Mouse (Mus musculus): ENCODE measurements at regions not wholly inside any gene's neighbourhood (a gene's known extent, or its start where the extent isn't known, plus 50 kb on each side); places are given as distances from the start of the nearest gene placed in this dataset.
"Not testable (repeated sequence)": the region's sequence is repeated elsewhere in the genome, so short reads cannot be mapped to it uniquely, and the experiment has no call there.

DNA sequence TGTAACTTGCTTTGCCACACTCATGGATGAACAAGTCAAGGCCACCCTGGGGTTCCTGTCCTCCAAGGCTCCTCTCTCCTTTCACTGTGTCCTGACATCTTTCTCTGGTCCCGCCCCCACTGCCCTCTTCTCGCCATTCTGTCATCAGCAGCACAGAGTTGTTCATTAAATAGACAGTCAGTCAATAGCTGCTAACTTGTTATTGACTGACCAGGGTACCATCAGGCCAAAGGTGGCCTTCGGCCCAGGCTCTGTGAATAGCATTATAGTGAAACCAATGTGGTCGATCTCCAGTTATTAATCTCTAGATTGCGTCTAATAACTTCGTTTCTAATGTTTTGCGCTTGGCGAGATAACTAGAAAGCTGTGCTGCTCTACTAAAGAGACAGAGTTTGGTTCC, 122.1 kb upstream of the Mrps10 start:
- H3K4me3 ChIP-seq (ENCODE audit: low read depth, low read length): no peak overlapping the region
- H3K36me3 ChIP-seq (ENCODE audit: insufficient read depth): 0 out of 2 replicates have a peak, but pooled peaks cover 13% of the 10 kb centered on the region
- H3K9me3 ChIP-seq (ENCODE audit: low read depth, low read length): no peaks in the 10 kb centered on the region
- H3K4me2 ChIP-seq: no peak overlapping the region
- no peak overlapping the region for H3K9ac ChIP-seq
- TF ChIP-seq CTCF (IDR thresholded peaks at IDR 0.05; ENCODE audit: low read depth): no peak
- H3K4me1 ChIP-seq (ENCODE audit: insufficient read depth): no peaks in the 10 kb centered on the region
- ATAC-seq (ENCODE audit: insufficient read depth): no peak
- WGBS: 87% methylated on average over 8 of the region's 8 CpGs
- no peak overlapping the region for H3K27ac ChIP-seq (ENCODE audit: low read depth)
- no peak for DNase-seq
- H3K27me3 ChIP-seq (ENCODE audit: insufficient read depth, low read length): no peaks in the 10 kb centered on the region

DNA sequence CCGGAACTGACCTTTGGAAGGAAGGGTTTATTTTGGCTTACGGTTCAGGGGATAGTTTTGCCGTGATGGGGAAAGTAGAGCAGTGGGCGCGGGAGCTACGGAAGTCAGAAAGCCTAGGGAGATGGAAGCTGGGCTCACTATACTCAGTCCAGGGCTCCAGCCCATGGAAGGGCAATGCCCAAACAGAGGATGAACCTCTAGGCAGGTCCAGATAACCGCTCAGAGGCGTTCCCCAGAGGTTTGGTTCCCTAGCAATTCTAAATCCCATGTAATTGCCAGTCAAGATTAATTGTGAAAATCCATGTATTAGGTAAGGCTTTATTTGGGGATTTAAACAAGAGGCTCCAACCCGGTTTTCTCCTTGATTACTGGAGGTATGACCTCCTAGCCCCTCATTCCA, 123.1 kb upstream of the Mrps10 start:
- Histone ChIP-seq H3K4me1 (ENCODE audit: insufficient read depth) (no peaks in the 10 kb centered on the region), H3K4me2 (no peak overlapping the region), H3K9me3 (ENCODE audit: low read depth, low read length) (no peaks in the 10 kb centered on the region), H3K36me3 (ENCODE audit: insufficient read depth) (0 out of 2 replicates have a peak, but pooled peaks cover 13% of the 10 kb centered on the region), H3K27ac (ENCODE audit: low read depth) (no peak overlapping the region), H3K9ac (no peak overlapping the region), H3K4me3 (ENCODE audit: low read depth, low read length) (no peak overlapping the region), H3K27me3 (ENCODE audit: insufficient read depth, low read length) (no peaks in the 10 kb centered on the region)
- no peak for TF ChIP-seq CTCF (IDR thresholded peaks at IDR 0.05; ENCODE audit: low read depth)
- no peak for DNase-seq
- no peak for ATAC-seq (ENCODE audit: insufficient read depth)
- WGBS: 91% methylated on average over 9 of the region's 9 CpGs

DNA sequence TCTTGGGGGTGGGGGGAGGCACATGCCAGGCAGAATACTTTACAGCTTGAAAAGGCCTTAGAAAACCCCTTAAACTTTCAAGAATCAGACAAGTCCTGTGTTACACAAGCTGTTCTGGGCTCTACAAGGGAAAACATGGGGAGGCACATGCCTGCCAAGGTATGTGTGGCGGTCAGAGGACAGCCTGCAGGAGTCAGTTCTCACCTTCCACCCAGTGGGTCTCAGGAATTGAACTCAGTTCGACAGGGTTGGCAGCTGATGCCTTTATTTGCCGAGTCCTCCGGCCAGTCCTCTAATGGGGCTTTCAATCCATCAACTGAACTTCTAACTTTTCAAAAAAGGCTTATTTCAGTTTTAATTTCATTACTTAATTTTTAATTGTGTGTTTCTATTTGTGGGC, 129.6 kb upstream of the Mrps10 start:
- Histone ChIP-seq H3K36me3 (ENCODE audit: insufficient read depth) (peaks cover 33% of the 10 kb centered on the region), H3K9me3 (ENCODE audit: low read depth, low read length) (no peaks in the 10 kb centered on the region), H3K27ac (ENCODE audit: low read depth) (no peak overlapping the region), H3K9ac (no peak overlapping the region), H3K4me2 (no peak overlapping the region), H3K4me3 (ENCODE audit: low read depth, low read length) (no peak overlapping the region), H3K27me3 (ENCODE audit: insufficient read depth, low read length) (no peaks in the 10 kb centered on the region), H3K4me1 (ENCODE audit: insufficient read depth) (no peaks in the 10 kb centered on the region)
- WGBS: 78% methylated on average over 4 of the region's 4 CpGs
- DNase-seq: no peak
- no peak for TF ChIP-seq CTCF (IDR thresholded peaks at IDR 0.05; ENCODE audit: low read depth)
- no peak for ATAC-seq (ENCODE audit: insufficient read depth)

DNA sequence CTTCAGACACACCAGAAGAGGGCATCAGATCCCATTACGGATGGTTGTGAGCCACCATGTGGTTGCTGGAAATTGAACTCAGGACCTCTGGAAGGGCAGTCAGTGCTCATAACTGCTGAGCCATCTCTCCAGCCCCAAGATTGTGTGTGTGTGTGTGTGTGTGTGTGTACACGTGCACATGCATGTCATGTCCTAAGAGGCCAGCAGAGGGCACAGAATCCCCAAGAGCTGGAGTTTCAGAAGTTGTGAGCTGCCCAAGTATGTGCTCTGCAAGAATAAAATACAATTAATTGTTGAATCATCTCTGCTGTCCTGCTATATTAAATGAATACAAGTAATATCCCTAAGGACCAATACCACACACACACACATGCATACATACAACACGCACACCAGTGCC, 130.8 kb upstream of the Mrps10 start:
- not testable (repeated sequence) for H3K9me3 ChIP-seq (ENCODE audit: low read depth, low read length); H3K27me3 ChIP-seq (ENCODE audit: insufficient read depth, low read length); H3K4me3 ChIP-seq (ENCODE audit: low read depth, low read length); H3K4me2 ChIP-seq; H3K4me1 ChIP-seq (ENCODE audit: insufficient read depth); ATAC-seq (ENCODE audit: insufficient read depth); H3K9ac ChIP-seq; H3K27ac ChIP-seq (ENCODE audit: low read depth)
- H3K36me3 ChIP-seq (ENCODE audit: insufficient read depth): peaks cover 23% of the 10 kb centered on the region
- DNase-seq: peak; percentile 19
- 90% methylated on average over 3 of the region's 3 CpGs for WGBS
- TF ChIP-seq CTCF (IDR thresholded peaks at IDR 0.05; ENCODE audit: low read depth): peak; percentile 23; the same call in 1 of the 2 replicates

DNA sequence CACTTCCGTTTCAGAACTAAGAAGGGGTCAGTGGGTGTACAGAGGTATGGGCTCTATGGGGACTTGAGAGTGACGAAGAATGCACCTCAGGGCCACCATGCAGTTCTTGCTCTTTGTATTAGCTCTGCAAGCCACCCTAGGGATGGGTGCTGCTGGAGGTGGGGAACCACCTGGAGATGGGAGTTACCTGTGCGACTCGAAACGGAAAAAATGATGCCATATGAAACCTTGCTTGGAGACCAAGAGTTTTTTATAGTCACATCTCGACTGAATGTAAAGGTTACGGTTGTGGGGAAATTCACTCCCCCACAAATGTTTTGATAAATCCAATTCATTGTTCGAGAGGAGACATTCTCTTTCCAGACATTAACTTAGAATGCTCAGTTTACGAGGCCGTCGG, 134.3 kb upstream of the Mrps10 start:
- ATAC-seq (ENCODE audit: insufficient read depth) (no peak), DNase-seq (no peak)
- Histone ChIP-seq H3K4me2 (no peak overlapping the region), H3K27me3 (ENCODE audit: insufficient read depth, low read length) (no peaks in the 10 kb centered on the region), H3K9ac (no peak overlapping the region), H3K27ac (ENCODE audit: low read depth) (no peak overlapping the region), H3K36me3 (ENCODE audit: insufficient read depth) (peaks cover 40% of the 10 kb centered on the region), H3K4me1 (ENCODE audit: insufficient read depth) (no peaks in the 10 kb centered on the region), H3K4me3 (ENCODE audit: low read depth, low read length) (no peak overlapping the region), H3K9me3 (ENCODE audit: low read depth, low read length) (0 out of 2 replicates have a peak, but pooled peaks cover 4% of the 10 kb centered on the region)
- 89% methylated on average over 11 of the region's 11 CpGs for WGBS
- TF ChIP-seq CTCF (IDR thresholded peaks at IDR 0.05; ENCODE audit: low read depth): no peak

DNA sequence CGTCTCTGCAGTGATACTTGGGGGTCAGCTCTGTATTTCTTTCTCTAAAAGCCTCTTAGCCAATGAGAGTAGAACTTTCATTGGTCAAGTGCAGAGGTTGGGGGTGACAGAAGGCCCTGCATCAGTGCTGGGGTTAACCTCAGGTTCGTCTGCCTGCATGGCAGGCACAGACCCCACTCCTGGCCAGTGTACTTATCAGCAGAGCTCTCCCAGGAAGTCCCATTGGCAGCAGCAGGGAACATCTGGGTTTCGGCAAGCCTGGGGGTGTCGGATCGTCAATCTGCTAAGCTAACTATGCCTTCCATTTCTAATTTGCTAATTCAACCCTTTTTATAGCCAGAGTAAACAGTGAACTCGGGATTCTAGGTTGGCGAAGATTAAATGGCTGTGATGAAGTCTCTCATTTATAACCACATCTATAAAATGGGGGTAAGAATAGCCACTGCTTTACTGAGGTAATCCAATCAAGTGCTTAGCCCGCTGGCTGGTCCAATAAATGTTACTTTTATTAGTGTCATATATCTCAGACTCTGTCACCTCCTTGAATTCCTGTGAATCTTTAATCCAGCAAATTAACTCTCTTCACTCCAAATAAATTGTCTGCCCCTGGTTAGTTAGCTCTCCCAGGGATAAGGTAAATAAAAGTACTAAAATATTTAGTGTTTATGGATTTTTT, 135.5 kb upstream of the Mrps10 start:
- Histone ChIP-seq H3K4me3 (ENCODE audit: low read depth, low read length) (no peak overlapping the region), H3K27ac (ENCODE audit: low read depth) (no peak overlapping the region), H3K9me3 (ENCODE audit: low read depth, low read length) (0 out of 2 replicates have a peak, but pooled peaks cover 4% of the 10 kb centered on the region), H3K27me3 (ENCODE audit: insufficient read depth, low read length) (no peaks in the 10 kb centered on the region), H3K36me3 (ENCODE audit: insufficient read depth) (peaks cover 38% of the 10 kb centered on the region), H3K4me2 (no peak overlapping the region), H3K4me1 (ENCODE audit: insufficient read depth) (no peaks in the 10 kb centered on the region), H3K9ac (no peak overlapping the region)
- no peak for ATAC-seq (ENCODE audit: insufficient read depth)
- 64% methylated on average over 8 of the region's 8 CpGs for WGBS
- TF ChIP-seq CTCF (IDR thresholded peaks at IDR 0.05; ENCODE audit: low read depth): no peak
- no peak for DNase-seq

DNA sequence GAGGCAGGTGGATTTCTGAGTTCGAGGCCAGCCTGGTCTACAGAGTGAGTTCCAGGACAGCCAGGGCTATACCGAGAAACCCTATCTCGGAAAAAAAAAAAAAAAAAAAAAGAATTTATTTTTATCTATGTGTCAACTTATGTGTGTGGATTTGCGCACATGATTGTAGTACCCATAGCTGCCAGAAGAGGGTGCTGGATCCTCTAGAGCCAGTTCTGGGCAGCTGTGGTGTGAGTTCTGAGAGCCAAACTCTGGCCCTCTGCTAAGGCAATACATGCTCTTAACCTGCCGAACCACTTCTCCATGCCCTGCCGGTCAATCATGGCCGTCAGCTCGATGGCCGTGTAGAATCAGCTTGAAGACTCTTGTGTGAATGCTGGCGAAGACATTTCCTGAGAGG, 138.0 kb upstream of the Mrps10 start:
- WGBS: 91% methylated on average over 9 of the region's 10 CpGs
- ATAC-seq (ENCODE audit: insufficient read depth) (no peak), DNase-seq (peak; percentile 38)
- Histone ChIP-seq H3K27ac (ENCODE audit: low read depth) (no peak overlapping the region), H3K4me2 (no peak overlapping the region), H3K36me3 (ENCODE audit: insufficient read depth) (peaks cover 29% of the 10 kb centered on the region), H3K9me3 (ENCODE audit: low read depth, low read length) (0 out of 2 replicates have a peak, but pooled peaks cover 4% of the 10 kb centered on the region), H3K9ac (no peak overlapping the region), H3K27me3 (ENCODE audit: insufficient read depth, low read length) (no peaks in the 10 kb centered on the region), H3K4me1 (ENCODE audit: insufficient read depth) (no peaks in the 10 kb centered on the region), H3K4me3 (ENCODE audit: low read depth, low read length) (no peak overlapping the region)
- TF ChIP-seq CTCF (IDR thresholded peaks at IDR 0.05; ENCODE audit: low read depth): peak; percentile 52
